Mouse (Mus musculus): ENCODE results near the gene Lrp2. TPM values are rescaled to one million over a fixed set of nuclear protein-coding genes. Genes with fewer than 3 reads are reported as not detected.

The Lrp2 gene
- total RNA-seq (2014; fragmentation: Nextera tagmentation) (not detected in 2 replicates), total RNA-seq (2017) (0.06 and 0.16 TPM in 2 replicates), polyA plus RNA-seq (2012) (not detected in 2 replicates)

DNA sequence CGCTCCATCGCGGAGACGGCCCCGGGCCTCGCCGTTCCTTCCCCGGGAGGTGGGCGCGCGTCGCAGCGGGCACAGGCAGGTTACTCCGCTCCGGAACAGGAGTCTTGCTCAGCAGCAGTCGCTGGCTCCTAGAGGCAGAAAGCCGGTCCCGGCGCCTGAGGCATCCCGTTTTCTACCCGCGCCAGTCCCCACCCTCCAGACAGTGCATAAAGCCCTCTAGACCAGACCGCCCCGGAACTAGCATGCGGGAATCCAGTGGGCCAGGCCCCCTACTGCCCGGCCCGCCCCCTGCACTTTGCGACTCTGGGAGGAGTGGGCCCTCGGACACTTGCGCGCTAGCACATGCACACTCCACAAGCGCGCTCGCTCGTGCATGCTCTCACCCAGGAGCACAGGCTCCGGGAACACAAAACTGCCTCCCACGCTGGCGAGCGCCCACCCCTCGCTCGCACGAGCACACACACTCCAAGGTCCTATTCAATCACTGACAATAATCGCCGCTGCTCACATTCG is at the start of gene Lrp2:
TSS of gene Lrp2 (minus strand) at position 180 of the 513 bp plus-strand sequence.
- no peaks in the 10 kb centered on the region for H3K9me3 ChIP-seq (replicated peaks)
- H3K36me3 ChIP-seq (replicated peaks): no peaks in the 10 kb centered on the region
- no peak for ATAC-seq (ENCODE audit: extremely low read depth, insufficient number of reproducible peaks, low FRiP score, poor library complexity, severe bottlenecking)
- H3K4me3 ChIP-seq (ENCODE audit: low read depth, low read length): no peak within 1 kb of the TSS
- TF ChIP-seq POLR2AphosphoS5 (IDR thresholded peaks at IDR 0.05; ENCODE audit: insufficient replicate concordance, low read depth, low read length) (no peak), CTCF (IDR thresholded peaks at IDR 0.05; ENCODE audit: low read depth, low read length) (no peak), GATA1 (IDR thresholded peaks at IDR 0.05; ENCODE audit: borderline replicate concordance, low read length) (no peak), TAL1 (conservative IDR thresholded peaks at IDR 0.05; ENCODE audit: low read depth, low read length) (no peak), GATA2 (IDR thresholded peaks at IDR 0.05; ENCODE audit: borderline replicate concordance, low read depth, low read length) (no peak)
- DNase-seq (ENCODE audit: low spot score): no peak
- H3K27me3 ChIP-seq (ENCODE audit: insufficient read depth, low read length): peaks cover 15% of the 10 kb centered on the region
- peaks cover 3% of the 10 kb centered on the region; the same call in 1 of the 2 replicates for H3K4me1 ChIP-seq (ENCODE audit: insufficient read depth, low read depth, low read length)

DNA sequence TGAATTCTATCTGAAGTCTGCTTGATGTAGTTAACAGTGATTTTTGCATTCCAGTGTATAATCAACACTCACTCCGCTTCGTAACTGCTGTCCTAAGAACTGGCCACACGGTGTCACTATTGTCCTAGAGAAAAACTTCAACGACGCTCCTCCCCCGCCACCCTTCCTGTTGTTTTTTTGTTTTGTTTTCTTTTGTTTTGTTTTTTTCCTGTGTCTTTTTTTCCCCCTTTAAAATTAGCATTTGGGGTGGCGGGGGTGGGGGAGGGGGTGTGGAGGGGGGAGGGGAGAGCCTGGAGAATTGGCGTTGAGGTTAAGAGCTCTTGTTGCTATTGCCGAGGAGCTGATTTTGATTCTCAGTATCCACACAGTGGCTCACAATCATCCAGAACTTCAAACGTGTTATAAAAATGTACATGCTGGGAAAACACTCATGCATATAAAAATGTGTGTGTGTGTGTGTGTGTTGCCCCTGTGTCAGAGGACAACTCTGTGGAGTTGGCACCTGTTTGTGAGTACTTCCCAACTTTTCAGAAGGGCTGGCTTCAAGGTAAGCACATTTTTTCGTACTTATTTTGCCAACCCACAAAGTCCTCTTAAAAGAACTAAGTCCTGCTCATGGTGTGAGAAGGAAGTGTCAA is 49.3 kb upstream of the Lrp2 start:
- TF ChIP-seq GATA2 (IDR thresholded peaks at IDR 0.05; ENCODE audit: borderline replicate concordance, low read depth, low read length) (no peak), TAL1 (conservative IDR thresholded peaks at IDR 0.05; ENCODE audit: low read depth, low read length) (no peak), GATA1 (IDR thresholded peaks at IDR 0.05; ENCODE audit: borderline replicate concordance, low read length) (no peak), CTCF (IDR thresholded peaks at IDR 0.05; ENCODE audit: low read depth, low read length) (0 out of 2 replicates have a peak, but pooled peaks have one; percentile 22), POLR2AphosphoS5 (IDR thresholded peaks at IDR 0.05; ENCODE audit: insufficient replicate concordance, low read depth, low read length) (no peak)
- DNase-seq (ENCODE audit: low spot score) (peak; percentile 29), ATAC-seq (ENCODE audit: extremely low read depth, insufficient number of reproducible peaks, low FRiP score, poor library complexity, severe bottlenecking) (peak; percentile 70)
- Histone ChIP-seq H3K4me3 (ENCODE audit: low read depth, low read length) (peak overlapping the region; percentile 52; the same call in 1 of the 2 replicates), H3K36me3 (replicated peaks) (no peaks in the 10 kb centered on the region), H3K27me3 (ENCODE audit: insufficient read depth, low read length) (peaks cover 17% of the 10 kb centered on the region), H3K9me3 (replicated peaks) (peaks cover 8% of the 10 kb centered on the region), H3K4me1 (ENCODE audit: insufficient read depth, low read depth, low read length) (peaks cover 4% of the 10 kb centered on the region)

GRCm38 (mm10) chr2:69631449-69631848 is 45.6 kb upstream of the Lrp2 start:
- no peak for DNase-seq (ENCODE audit: low spot score)
- peaks cover 5% of the 10 kb centered on the region for H3K4me1 ChIP-seq (ENCODE audit: insufficient read depth, low read depth, low read length)
- ATAC-seq (ENCODE audit: extremely low read depth, insufficient number of reproducible peaks, low FRiP score, poor library complexity, severe bottlenecking): no peak; the same call in 1 of the 2 replicates
- peaks cover 21% of the 10 kb centered on the region for H3K27me3 ChIP-seq (ENCODE audit: insufficient read depth, low read length)
- H3K9me3 ChIP-seq (replicated peaks): peaks cover 2% of the 10 kb centered on the region; the same call in 1 of the 2 replicates
- H3K4me3 ChIP-seq (ENCODE audit: low read depth, low read length): no peak overlapping the region
- no peak for TF ChIP-seq GATA1 (IDR thresholded peaks at IDR 0.05; ENCODE audit: borderline replicate concordance, low read length)
- TF ChIP-seq CTCF (IDR thresholded peaks at IDR 0.05; ENCODE audit: low read depth, low read length): no peak
- TF ChIP-seq GATA2 (IDR thresholded peaks at IDR 0.05; ENCODE audit: borderline replicate concordance, low read depth, low read length): no peak
- no peak for TF ChIP-seq POLR2AphosphoS5 (IDR thresholded peaks at IDR 0.05; ENCODE audit: insufficient replicate concordance, low read depth, low read length)
- TF ChIP-seq TAL1 (conservative IDR thresholded peaks at IDR 0.05; ENCODE audit: low read depth, low read length): no peak
- no peaks in the 10 kb centered on the region for H3K36me3 ChIP-seq (replicated peaks)

GRCm38 (mm10) chr2:69630792-69631191 is 44.9 kb upstream of the Lrp2 start:
- H3K36me3 ChIP-seq (replicated peaks): no peaks in the 10 kb centered on the region
- peaks cover 22% of the 10 kb centered on the region for H3K27me3 ChIP-seq (ENCODE audit: insufficient read depth, low read length)
- DNase-seq (ENCODE audit: low spot score) (no peak), ATAC-seq (ENCODE audit: extremely low read depth, insufficient number of reproducible peaks, low FRiP score, poor library complexity, severe bottlenecking) (no peak)
- H3K4me3 ChIP-seq (ENCODE audit: low read depth, low read length): no peak overlapping the region
- TF ChIP-seq POLR2AphosphoS5 (IDR thresholded peaks at IDR 0.05; ENCODE audit: insufficient replicate concordance, low read depth, low read length) (no peak), GATA2 (IDR thresholded peaks at IDR 0.05; ENCODE audit: borderline replicate concordance, low read depth, low read length) (no peak), TAL1 (conservative IDR thresholded peaks at IDR 0.05; ENCODE audit: low read depth, low read length) (no peak), CTCF (IDR thresholded peaks at IDR 0.05; ENCODE audit: low read depth, low read length) (no peak), GATA1 (IDR thresholded peaks at IDR 0.05; ENCODE audit: borderline replicate concordance, low read length) (no peak)
- peaks cover 5% of the 10 kb centered on the region for H3K4me1 ChIP-seq (ENCODE audit: insufficient read depth, low read depth, low read length)
- H3K9me3 ChIP-seq (replicated peaks): no peaks in the 10 kb centered on the region

DNA sequence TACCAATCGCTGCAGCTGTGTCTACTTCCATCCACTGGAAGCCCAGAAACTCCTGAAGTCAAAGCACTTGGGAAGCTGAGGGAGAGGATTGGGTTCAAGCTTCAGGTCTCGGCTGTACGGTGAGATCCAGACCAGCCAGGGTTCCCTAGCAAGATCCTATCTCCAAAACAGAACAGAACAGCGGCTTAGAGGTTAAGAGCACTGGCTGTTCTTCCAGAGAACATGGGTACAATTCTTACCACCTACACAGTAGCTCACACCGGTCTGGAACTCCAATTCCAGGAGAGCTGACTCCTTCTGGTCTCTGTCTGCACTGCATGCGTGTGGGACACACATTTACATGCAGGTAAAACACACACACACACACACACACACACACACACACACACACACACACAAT is 44.0 kb upstream of the Lrp2 start:
- TF ChIP-seq GATA1 (IDR thresholded peaks at IDR 0.05; ENCODE audit: borderline replicate concordance, low read length) (no peak), GATA2 (IDR thresholded peaks at IDR 0.05; ENCODE audit: borderline replicate concordance, low read depth, low read length) (no peak), TAL1 (conservative IDR thresholded peaks at IDR 0.05; ENCODE audit: low read depth, low read length) (no peak), CTCF (IDR thresholded peaks at IDR 0.05; ENCODE audit: low read depth, low read length) (no peak), POLR2AphosphoS5 (IDR thresholded peaks at IDR 0.05; ENCODE audit: insufficient replicate concordance, low read depth, low read length) (no peak)
- Histone ChIP-seq H3K9me3 (replicated peaks) (no peaks in the 10 kb centered on the region), H3K4me3 (ENCODE audit: low read depth, low read length) (no peak overlapping the region), H3K4me1 (ENCODE audit: insufficient read depth, low read depth, low read length) (peaks cover 2% of the 10 kb centered on the region; the same call in 1 of the 2 replicates), H3K36me3 (replicated peaks) (no peaks in the 10 kb centered on the region), H3K27me3 (ENCODE audit: insufficient read depth, low read length) (peaks cover 24% of the 10 kb centered on the region)
- DNase-seq (ENCODE audit: low spot score) (no peak), ATAC-seq (ENCODE audit: extremely low read depth, insufficient number of reproducible peaks, low FRiP score, poor library complexity, severe bottlenecking) (no peak)

GRCm38 (mm10) chr2:69629215-69629614 is 43.4 kb upstream of the Lrp2 start:
- peaks cover 2% of the 10 kb centered on the region; the same call in 1 of the 2 replicates for H3K4me1 ChIP-seq (ENCODE audit: insufficient read depth, low read depth, low read length)
- H3K27me3 ChIP-seq (ENCODE audit: insufficient read depth, low read length): peaks cover 27% of the 10 kb centered on the region
- DNase-seq (ENCODE audit: low spot score): no peak
- ATAC-seq (ENCODE audit: extremely low read depth, insufficient number of reproducible peaks, low FRiP score, poor library complexity, severe bottlenecking): no peak
- H3K9me3 ChIP-seq (replicated peaks): no peaks in the 10 kb centered on the region
- H3K36me3 ChIP-seq (replicated peaks): no peaks in the 10 kb centered on the region
- TF ChIP-seq POLR2AphosphoS5 (IDR thresholded peaks at IDR 0.05; ENCODE audit: insufficient replicate concordance, low read depth, low read length) (no peak), GATA1 (IDR thresholded peaks at IDR 0.05; ENCODE audit: borderline replicate concordance, low read length) (no peak), GATA2 (IDR thresholded peaks at IDR 0.05; ENCODE audit: borderline replicate concordance, low read depth, low read length) (no peak)
- no peak overlapping the region for H3K4me3 ChIP-seq (ENCODE audit: low read depth, low read length)
